Mouse (Mus musculus): ENCODE data around the gene Apba2.

The Apba2 gene

DNA sequence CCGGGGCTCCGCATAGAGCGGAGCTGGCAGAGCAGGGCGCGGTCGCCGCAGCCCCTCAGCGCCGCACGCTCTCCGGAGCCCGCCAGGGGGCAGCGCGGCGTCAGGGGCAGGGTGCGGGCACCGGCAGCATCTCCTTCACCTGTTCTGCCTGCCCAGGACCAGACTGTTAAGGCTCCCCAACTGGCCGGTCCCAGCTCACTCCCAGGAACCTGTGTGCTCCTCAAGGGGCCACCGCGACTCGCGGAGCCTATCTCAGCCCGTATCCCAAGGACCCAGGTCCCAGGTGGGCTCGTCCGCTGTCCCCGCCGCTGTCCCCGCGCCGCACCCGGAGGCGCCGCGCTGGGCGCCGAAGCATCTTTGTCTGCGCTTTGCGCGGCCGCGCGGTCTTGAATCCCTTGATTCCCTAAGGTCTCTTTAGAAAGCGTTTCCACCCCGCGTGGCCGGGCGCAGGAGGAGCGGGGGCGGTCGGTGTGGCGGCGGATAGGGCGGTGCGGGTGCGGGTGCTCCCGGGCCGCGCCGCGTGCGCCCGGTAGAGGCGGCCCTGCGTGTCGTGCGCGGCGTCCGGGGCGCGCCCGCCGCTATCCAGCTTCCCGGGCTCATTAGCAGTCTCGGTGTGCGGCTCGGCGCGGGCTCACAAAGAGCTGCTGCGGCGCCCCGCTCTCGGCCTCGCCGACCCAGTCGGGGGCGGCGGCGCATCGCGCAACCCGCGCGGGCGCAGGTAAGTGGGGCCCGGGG is at the start of gene Apba2:
Gene Apba2 (plus strand): TSS at position 171 of the 735 bp plus-strand sequence.
- no peak for DNase-seq (ENCODE audit: low spot score in 2 of 2)

DNA sequence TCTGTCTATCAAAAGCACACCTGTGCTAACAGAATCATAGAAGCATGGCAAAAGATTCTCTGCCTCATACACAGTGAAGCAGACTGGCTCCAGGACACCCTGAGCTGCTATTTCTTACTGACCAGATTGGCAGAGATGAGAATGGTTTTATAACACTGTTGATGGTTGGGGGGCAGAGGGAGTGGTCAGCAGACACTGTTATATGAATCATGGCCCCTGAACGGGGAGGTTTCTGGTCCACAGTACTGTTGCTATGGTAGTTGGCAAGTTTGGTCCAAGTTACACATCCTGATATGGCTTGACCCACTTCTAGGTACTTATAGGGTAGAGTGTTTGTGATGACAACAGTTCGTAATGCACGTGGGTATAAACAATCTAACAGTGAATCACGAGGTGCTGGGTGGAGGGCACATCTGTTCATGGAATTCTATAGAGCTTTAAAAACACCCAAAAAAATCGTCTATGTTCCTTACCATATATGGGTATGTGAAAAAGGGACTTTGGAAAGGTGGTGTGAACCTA is 49.6 kb upstream of the Apba2 start:
- no peak for DNase-seq (ENCODE audit: low spot score in 2 of 2)

DNA sequence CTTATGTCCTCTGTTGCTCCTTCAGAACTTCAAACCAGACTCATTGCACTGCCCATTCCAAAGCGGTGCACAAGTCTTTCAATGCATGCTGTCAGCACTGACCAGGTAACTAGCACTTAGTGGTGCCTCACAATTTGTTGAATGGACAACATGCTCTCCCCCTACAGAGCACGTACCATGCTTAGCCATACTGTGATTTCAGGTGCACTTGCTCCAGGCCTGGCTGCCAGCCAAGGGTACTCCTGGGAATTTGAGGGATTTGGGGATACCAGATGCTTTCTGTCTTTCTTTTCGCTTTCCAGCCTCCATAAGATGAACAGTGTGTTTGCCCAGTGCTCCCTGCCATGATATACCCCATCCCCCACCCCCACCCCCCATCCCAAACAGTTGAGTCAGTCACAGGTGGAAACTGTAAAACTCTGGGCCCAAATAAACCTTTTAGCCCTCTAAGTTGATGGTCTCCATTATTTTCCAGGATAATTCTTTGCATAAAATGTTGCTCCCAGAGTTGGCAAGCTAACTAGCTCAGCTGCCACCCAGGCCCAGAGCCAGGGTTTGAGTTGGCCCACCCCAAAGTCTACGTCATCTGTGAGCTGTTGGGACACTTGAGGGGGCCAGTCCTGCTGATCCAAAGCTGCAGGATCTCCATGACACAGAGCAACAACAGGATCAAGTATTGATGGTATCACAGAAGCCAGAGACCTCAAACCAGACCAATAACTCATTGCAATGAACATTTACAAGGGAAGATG is 48.9 kb upstream of the Apba2 start:
- no peak for DNase-seq (ENCODE audit: low spot score in 2 of 2)

DNA sequence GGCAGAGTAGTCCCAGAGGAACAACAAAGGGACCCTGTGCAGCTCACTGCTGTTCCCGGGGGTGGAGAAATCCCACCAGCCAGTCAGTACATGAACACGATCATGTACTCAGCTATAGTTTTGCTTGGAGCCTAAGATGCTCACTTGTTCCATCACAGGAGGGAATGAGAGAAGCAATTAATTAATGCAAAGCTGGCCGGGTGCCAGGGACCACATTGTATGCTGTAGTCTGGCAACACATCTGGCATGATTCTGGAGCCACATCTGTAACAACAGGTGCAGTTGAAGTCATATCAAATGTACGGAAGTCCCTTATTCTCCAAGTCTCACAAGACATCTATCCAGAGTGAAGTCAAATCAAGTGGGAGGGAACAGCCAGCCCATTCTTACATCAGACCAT is 45.3 kb upstream of the Apba2 start:
- DNase-seq (ENCODE audit: low spot score in 2 of 2) = no peak

DNA sequence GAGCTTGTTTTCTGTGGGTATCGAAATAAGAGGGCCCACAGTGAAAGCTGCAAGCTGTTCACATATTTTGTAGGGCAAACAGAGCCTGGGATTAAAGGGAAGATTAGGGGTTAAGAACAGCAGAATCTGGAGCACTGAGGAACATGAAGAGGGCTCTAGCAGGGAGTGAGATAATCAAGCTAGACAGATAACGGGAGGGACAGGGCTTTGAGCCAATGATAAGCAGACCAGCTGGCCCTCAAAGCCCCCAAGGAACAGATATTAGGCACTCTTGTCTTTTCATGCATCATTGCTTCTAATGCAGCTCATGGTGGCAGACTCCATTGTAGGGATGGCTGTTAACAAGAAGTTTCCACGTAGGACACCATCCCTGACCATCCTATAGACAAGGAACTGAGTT is 44.8 kb upstream of the Apba2 start:
- DNase-seq (ENCODE audit: low spot score in 2 of 2) = no peak

DNA sequence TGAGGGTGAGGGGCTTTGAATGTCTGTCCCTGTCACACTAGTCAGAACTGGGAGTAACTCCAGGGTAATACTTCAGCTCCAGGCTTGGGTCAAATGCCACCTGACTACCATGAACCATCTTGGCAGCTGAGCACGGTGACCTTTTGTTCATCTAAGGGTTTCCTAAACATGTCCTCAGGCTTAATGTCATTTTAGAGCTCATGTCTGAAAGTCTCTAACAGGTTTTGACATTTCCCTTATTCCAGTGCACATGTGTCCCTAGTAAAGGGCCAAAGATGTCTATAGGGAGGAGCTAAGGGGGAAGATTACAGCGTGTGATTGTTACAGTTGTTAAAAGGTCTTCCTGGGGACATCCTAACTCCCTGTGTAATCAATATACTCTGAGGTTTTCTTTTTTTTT is 43.7 kb upstream of the Apba2 start:
- DNase-seq (ENCODE audit: low spot score in 2 of 2) = no peak

DNA sequence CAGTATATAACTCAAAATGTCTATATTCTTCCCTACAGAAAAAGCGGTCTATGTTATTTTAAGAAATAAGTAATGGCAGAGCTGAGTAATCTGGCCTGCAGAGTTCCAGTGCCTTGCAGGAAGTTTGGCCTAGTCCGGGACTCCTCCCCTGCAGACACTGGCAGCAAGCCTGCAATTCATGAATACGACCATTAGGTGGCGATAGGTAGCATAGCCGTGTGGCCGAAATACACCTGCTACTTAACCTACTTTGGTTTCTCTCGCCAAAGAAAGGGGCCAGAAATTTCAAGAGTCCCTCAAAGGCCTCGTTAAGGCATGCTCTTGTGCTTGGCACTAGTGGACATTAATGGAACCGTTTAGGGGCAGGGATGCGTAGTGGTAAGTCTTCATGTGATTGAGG is 4.1 kb upstream of the Apba2 start:
- DNase-seq (ENCODE audit: low spot score in 2 of 2) = no peak

DNA sequence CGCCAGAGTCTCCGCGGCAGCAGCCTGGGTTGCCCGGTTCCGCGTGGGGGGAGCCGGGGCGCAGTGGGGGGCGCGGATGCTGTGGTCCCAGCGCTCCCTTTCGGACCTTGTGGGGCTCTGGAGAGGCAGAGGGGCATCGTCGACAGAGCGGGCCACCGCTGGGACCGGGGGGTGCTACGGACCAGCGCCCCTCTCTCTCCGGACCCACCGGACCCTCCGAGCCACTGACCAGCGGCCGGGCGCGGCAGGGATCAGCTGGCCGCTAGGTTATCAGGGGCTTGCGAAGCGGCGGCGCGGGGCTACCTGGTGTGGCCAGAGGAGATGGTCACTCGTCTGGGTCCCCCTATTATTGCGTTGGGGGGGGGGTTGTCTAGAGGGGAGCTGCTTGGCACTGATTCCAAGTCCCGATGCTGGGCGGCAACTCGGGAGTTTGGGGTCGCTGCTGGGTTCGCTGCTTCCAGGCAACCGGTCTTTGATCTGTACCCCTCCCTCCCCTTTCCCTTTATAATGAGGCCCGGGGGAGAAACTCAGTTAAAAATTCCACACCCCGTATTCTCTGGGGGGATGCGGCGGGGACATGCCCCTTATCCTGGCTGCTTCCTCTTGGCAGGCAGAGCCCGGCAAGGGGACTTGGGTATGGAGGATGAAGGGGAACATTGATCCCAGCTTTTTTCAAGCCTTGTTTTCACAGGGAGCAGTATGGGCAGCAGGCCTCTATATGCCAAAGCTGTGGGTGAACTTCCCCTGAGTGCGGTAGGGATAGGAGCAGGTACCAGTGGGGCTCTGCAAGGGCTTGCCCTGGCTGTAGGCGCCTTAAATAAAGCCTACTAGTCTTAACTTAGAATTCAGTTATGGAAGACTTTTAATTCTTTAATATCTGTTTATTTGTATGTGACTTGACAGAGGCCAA is 1.0 kb downstream of the Apba2 start:
- no peak for DNase-seq (ENCODE audit: low spot score in 2 of 2)

DNA sequence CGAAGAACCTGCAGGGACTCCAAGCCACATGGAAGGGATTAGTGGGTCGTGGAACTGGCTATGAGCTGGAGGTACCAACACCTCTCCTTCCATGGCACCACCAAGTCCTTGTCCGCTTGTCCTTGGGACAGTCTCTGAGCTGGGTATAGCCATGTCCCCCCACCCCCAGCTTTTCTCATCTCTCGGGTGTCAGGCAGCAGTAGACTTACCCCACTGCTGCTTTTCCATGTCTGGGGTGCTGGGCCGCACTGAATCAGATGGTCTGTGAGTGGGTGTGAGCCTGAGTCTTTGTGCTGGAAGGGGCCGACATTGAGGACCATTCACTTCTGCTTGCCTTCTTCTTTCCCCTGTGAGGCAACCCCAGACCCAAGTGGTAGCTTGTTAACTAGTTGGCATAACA is 2.1 kb downstream of the Apba2 start:
- no peak for DNase-seq (ENCODE audit: low spot score in 2 of 2)

DNA sequence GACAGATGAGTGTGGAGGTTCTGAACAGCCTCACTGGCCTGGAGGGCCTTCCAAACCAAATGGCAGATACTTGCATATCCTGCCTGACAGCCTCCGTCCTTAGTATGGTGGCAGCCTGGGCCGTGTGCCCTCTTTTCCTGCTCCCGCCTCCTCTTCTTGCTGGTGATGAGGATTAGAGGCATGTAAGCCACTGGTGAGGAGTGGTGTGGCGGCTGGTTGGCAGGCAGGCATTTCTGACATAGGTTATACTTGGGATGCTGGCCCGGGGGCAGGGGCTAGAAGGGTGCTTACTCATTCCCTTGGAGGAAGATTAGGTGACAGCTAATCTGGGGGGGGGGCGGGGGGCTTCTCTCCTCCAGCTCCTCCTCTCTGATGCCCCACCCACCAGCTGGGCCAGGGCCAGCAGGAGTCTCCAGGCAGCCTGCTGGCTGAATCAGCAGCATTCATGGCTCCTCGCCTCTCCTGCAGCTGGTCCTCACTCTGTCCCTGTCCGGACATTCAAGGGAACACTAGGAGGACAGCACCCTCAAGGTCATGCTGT is 3.3 kb downstream of the Apba2 start:
- DNase-seq (ENCODE audit: low spot score in 2 of 2) = no peak

DNA sequence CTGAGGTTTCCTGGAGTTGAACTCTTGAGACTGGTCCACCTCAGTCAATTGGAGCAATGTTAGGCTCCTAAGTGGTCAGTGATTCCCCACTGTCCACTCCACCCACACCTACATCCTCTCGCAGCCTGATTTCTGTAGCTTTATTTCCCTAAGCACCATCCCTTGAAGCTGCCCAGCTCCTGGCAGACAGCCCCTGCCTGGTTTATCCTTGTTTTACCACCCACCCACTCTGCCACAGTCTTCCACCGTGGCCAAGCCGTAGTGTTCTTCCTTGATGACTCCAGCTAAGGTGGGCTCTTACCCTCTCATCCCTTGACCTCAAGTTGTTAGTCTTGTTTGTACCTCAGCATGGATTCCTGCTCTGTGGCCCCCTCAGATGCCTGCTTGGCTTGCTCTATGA is 4.1 kb downstream of the Apba2 start:
- DNase-seq (ENCODE audit: low spot score in 2 of 2) = no peak

DNA sequence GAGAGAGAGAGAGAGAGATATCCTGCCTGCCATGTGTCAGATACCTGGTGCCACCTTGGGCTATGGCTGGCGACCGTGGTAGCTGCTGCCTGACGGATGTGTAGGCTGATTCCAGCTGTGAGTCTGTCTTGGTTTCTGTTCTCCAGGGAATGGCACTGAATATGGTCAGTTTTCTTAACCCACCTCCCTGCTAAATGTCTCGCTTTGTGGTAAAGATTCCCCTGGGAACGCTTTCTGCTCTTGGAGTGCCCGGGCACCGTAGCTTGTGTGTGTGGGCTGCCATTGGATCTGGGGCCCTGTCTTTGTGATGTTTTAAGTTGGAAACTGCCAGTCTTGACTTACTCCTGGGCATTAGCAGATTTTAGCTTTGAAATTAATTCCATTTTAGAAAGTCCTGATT is 7.3 kb downstream of the Apba2 start:
- no peak for DNase-seq (ENCODE audit: low spot score in 2 of 2)

DNA sequence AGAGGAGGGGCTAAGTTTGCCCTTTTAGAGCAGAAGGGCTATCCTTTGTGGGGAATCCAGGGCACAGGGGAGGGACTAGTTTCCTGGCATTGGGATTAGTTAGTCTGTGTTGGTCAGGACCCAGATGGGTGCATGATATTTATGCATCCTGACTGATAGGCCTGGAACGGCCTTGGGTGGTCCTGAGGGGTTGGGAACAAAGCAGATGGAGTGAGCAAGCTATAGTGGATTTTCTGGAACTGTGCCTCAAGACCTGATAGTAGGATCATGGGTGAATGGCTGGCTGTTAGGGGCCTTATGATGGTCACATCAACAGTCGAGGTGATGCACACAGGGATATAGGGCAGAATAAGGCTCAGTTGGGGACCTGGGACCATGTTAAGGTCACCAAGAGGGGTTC is 8.4 kb downstream of the Apba2 start:
- DNase-seq (ENCODE audit: low spot score in 2 of 2) = no peak

DNA sequence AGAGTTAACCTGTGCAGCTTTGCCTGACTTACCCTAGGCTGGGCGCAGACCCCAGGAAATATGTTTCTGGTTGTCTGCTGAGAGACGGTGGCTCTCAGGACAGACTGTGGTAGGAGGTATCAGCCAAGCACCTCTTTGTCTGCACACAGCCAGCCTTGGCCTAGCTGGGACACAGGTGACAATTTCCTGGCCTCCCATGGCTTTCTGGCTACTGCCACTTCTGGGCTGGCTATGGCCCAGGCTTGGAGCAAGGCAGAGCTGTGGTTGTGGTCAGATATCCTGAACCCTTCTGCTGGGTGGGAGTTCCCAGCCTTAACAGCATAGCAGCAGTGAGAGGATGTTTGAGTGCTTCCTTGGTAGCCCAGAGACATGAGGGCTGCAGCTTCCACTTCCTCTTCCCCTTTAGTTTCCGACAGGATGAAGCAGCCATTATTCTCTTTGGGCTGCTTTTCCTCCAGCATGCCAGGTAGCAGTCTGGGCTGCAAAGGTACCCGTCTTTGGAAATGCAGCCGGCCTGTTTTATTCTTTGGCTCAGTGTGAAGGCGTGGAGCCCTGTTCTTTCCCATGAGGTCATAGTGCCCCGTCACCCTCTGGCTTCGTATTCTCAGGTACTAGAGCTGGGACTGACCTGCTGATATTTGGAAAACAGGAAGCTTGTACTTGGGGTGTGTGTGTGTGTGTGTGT is 9.2 kb downstream of the Apba2 start:
- no peak for DNase-seq (ENCODE audit: low spot score in 2 of 2)

DNA sequence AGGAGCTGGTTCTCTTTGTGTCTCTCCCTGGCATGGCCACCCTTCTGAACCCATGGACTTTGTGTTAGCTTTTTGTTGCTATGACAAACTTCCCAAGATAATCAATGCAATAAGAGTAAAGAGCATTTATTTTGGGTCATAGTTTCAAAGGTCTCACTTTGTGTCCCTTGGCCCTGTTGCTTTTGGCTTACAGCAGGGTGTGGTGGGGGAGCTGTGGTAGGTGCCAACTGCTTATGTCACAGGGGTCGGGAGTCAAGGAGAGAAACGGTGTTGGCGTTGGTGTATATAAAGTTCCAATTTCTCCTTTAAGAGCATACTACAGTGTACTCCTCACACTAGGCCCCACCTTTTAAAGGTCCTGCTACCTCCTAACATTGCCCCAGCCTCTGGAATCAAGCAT is 12.1 kb downstream of the Apba2 start:
- DNase-seq (ENCODE audit: low spot score in 2 of 2) = no peak

DNA sequence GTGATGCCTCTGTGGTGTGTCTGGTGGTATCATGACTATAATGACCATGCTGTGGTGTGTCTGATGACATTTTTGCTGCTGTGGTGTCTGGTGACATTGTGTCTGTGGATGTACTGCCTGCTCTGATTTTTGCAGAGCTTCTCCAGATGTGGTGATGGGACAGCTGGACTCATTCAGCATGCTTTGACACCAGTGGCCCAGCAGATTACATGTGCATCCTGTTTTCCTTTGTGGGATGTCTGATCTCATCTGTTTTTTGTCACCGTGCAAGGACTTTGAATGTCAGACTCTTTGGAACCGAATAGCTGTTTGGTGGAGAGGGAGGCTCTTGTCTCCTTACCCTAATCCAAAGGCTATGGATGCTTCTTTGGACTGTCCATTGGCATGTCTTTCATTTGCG is 13.8 kb downstream of the Apba2 start:
- no peak for DNase-seq (ENCODE audit: low spot score in 2 of 2)

DNA sequence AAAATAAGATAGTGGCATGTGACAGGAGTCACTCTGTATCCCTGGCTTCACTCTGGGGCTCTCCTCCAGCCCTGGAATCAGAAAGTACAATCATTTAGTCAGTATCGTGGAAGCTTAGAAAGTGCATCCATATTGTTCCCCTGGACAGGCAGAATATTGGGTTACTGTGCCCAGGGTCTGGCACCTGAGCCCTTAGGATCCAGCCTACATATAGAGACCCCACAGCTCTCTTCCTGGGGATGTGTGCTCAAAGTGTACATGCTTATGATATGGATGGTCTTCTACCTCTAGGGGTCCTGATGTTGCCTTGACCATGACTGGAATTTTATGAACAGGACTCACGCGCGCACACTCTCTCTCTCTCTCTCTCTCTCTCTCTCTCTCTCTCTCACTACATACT is 14.4 kb downstream of the Apba2 start:
- no peak for DNase-seq (ENCODE audit: low spot score in 2 of 2)

DNA sequence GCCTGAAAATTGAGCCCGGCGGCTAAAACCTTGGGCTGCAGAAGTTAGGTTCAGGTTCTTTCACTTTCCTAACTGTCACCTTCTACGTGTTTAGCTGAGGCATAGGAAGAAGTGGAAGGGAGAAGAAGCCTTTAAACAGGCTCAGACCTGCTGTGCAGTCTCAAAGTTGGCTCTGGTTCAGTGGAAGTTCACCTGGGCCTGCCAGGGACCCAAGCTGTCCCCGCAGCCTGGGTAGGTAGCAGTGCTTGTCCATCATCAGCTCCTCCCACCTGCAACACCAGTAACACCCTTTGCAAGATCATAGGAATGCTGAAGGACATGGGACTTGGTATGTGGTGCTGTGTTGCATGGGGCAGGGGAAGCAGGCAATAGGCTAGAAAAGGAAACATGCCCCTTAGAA is 17.6 kb downstream of the Apba2 start:
- DNase-seq (ENCODE audit: low spot score in 2 of 2) = no peak

DNA sequence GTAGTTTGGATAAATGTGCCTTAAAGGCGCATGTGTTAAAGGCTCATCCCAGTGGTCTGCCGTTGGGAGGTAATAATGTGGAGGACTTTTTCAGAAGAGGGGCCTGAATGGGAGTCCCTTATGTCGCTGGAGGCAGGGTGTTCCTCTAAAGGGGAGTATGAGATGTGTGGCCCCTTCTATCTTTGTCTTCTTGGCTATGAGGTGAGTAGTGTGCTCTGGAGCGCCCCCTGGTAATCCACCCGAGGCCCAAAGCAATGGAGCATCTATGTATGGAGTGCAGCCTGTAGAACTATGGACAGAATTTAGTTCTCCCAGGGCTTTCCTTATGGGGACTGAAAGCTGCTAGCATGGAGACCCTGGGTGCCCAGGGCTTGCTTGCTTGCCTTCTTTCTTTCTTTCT is 18.0 kb downstream of the Apba2 start:
- no peak for DNase-seq (ENCODE audit: low spot score in 2 of 2)

DNA sequence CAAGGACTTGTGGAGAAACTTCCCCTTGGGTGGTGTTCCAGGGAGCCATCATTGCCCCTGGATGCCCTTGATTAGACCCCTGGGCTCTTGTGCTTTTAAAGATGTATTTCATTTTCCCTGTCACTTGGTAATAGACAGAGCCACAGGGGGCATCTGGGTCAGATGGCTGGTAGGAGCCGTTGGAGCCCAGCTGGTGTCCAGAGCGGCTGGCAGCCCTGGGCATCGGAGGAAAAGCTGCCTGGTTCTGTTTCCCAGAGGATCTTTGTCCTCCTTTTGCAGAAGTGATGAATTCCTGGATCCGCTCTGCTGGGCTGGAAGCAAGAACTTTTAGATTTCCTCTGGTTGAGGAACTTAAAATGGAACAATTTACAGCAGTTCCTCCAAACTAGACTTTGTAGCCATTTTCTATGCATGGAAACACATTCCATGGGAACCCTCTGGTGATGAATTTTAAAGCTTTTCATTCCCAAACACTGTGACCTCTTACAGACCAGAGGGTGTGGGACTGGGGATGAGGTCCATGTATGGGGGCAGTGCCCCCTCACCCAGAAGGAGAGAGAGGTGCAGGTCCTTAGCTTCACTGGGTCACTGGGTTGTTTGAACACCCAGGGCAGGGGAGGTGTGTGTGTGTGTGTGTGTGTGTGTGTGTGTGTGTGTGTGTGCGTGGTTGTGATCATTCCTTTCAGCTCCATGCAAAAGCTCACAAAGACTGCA is 20.3 kb downstream of the Apba2 start:
- DNase-seq (ENCODE audit: low spot score in 2 of 2) = no peak

DNA sequence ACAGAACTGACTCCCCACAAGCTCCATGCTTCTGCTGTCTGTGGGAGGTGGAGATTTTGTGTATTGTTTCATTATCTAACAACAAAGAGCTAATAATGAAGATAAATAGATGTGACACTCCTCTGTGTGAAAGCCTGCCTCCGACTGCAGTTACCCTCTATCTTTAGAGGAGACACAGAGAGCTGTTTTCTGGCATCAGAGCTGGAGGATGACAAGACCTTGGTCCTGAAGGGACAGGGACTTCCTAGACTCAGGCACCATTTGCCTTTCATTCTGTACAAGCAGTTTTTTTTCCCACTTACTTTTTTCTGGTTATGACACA is 20.9 kb downstream of the Apba2 start:
- no peak for DNase-seq (ENCODE audit: low spot score in 2 of 2)

All from spleen, postnatal 14 days (tissue).